Mouse (Mus musculus): ENCODE results near the gene Klhl35.
"Not testable (repeated sequence)": the region's sequence is repeated elsewhere in the genome, so short reads cannot be mapped to it uniquely, and the experiment has no call there.

The Klhl35 gene

GRCm38 (mm10) chr7:99500201-99500600, 34.4 kb downstream of the Klhl35 start:
- DNase-seq (ENCODE audit: low spot score) = peak; percentile 74

- DNase-seq (ENCODE audit: low spot score) = no peak
Observed at GRCm38 (mm10) chr7:99500655-99501054, 34.9 kb downstream of the Klhl35 start.

- DNase-seq (ENCODE audit: low spot score) = no peak
Observed at GRCm38 (mm10) chr7:99501148-99501547, 35.3 kb downstream of the Klhl35 start.

GRCm38 (mm10) chr7:99504556-99504955, 38.8 kb downstream of the Klhl35 start:
- DNase-seq (ENCODE audit: low spot score) = no peak

GRCm38 (mm10) chr7:99508187-99508586, 42.4 kb downstream of the Klhl35 start:
- not testable (repeated sequence) for DNase-seq (ENCODE audit: low spot score)

GRCm38 (mm10) chr7:99510087-99510501, 44.3 kb downstream of the Klhl35 start:
- DNase-seq (ENCODE audit: low spot score) = no peak

GRCm38 (mm10) chr7:99516092-99516813, 50.4 kb downstream of the Klhl35 start:
- DNase-seq (ENCODE audit: low spot score) = no peak

- no peak for DNase-seq (ENCODE audit: low spot score)
Observed at GRCm38 (mm10) chr7:99516814-99517157, 51.0 kb downstream of the Klhl35 start.

GRCm38 (mm10) chr7:99518954-99519644, 53.3 kb downstream of the Klhl35 start:
- DNase-seq (ENCODE audit: low spot score) = no peak

GRCm38 (mm10) chr7:99523121-99523520, 57.3 kb downstream of the Klhl35 start:
- DNase-seq (ENCODE audit: low spot score) = no peak

Data from urinary bladder, postnatal 25 days (tissue).